Mouse (Mus musculus): ENCODE results near the gene Shd. TPM values are rescaled to one million over a fixed set of nuclear protein-coding genes. Genes with fewer than 3 reads are reported as not detected.
A peak's percentile ranks its signal among the peaks of the same experiment; 100 is the strongest.

Shd gene
- polyA plus RNA-seq, 1 experiment from 2014 or later = 44.8 TPM

GRCm38 (mm10) chr17:55948647-55949046 is 21.6 kb upstream of the Shd start:
- Histone ChIP-seq H3K27ac (replicated peaks; ENCODE audit: low read depth, low read length) (no peak overlapping the region), H3K4me1 (ENCODE audit: control insufficient read depth, insufficient read depth, low read length) (no peaks in the 10 kb centered on the region), H3K27me3 (ENCODE audit: control insufficient read depth, insufficient read depth, low read length) (no peaks in the 10 kb centered on the region), H3K9ac (ENCODE audit: low read length) (no peak overlapping the region), H3K9me3 (ENCODE audit: control insufficient read depth, low read length) (no peaks in the 10 kb centered on the region), H3K4me3 (ENCODE audit: low read depth, low read length) (no peak overlapping the region), H3K36me3 (ENCODE audit: control insufficient read depth, insufficient read depth, low read length) (no peaks in the 10 kb centered on the region), H3K4me2 (ENCODE audit: low read depth, severe bottlenecking) (no peak overlapping the region)
- ATAC-seq (ENCODE audit: insufficient number of reproducible peaks, low FRiP score, low TSS enrichment, low read depth) (no peak), DNase-seq (ENCODE audit: low spot score) (no peak)
- 90% methylated on average over 4 of the region's 4 CpGs for WGBS

DNA sequence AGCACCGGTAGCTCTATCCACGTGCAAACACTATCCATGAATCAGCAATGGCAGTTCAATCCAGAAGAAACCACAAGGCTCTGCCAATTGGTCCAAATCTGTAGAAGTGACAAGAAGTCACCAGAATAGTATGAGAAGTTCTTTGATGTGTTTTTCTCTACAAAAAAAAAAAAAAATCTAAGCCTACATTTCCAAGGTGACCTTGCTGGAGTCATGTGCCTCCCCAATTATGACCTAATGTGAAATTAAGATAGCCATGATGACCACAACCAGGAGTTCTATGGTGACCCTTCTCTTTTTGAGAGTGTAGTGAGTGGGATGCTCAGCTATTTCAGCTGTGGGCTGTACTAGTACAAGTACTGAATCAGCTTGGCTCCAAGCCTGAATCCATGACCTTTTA is 20.9 kb upstream of the Shd start, which contains the start of gene Zfp119b:
Gene Zfp119b, minus strand, starts transcription at position 101 of the 400 bp plus-strand sequence.
- Histone ChIP-seq H3K9ac (ENCODE audit: low read length) (no peak within 1 kb of the TSS), H3K27me3 (ENCODE audit: control insufficient read depth, insufficient read depth, low read length) (0 out of 2 replicates have a peak, but pooled peaks cover 3% of the 10 kb centered on the region), H3K27ac (replicated peaks; ENCODE audit: low read depth, low read length) (no peak within 1 kb of the TSS), H3K9me3 (ENCODE audit: control insufficient read depth, low read length) (no peaks in the 10 kb centered on the region), H3K36me3 (ENCODE audit: control insufficient read depth, insufficient read depth, low read length) (no peaks in the 10 kb centered on the region), H3K4me1 (ENCODE audit: control insufficient read depth, insufficient read depth, low read length) (no peaks in the 10 kb centered on the region), H3K4me2 (ENCODE audit: low read depth, severe bottlenecking) (no peak within 1 kb of the TSS), H3K4me3 (ENCODE audit: low read depth, low read length) (no peak within 1 kb of the TSS)
- 92% methylated on average over 2 of the region's 2 CpGs for WGBS
- no peak for ATAC-seq (ENCODE audit: insufficient number of reproducible peaks, low FRiP score, low TSS enrichment, low read depth)
- DNase-seq (ENCODE audit: low spot score) = no peak

GRCm38 (mm10) chr17:55950601-55951000 is 19.7 kb upstream of the Shd start:
- H3K27me3 ChIP-seq (ENCODE audit: control insufficient read depth, insufficient read depth, low read length) = 0 out of 2 replicates have a peak, but pooled peaks cover 3% of the 10 kb centered on the region
- ATAC-seq (ENCODE audit: insufficient number of reproducible peaks, low FRiP score, low TSS enrichment, low read depth) (no peak), DNase-seq (ENCODE audit: low spot score) (no peak)
- no peak overlapping the region for H3K9ac ChIP-seq (ENCODE audit: low read length)
- H3K27ac ChIP-seq (replicated peaks; ENCODE audit: low read depth, low read length) = no peak overlapping the region
- WGBS = 80% methylated on average over 9 of the region's 9 CpGs
- H3K4me1 ChIP-seq (ENCODE audit: control insufficient read depth, insufficient read depth, low read length) = no peaks in the 10 kb centered on the region
- H3K9me3 ChIP-seq (ENCODE audit: control insufficient read depth, low read length) = no peaks in the 10 kb centered on the region
- H3K36me3 ChIP-seq (ENCODE audit: control insufficient read depth, insufficient read depth, low read length) = no peaks in the 10 kb centered on the region
- no peak overlapping the region for H3K4me3 ChIP-seq (ENCODE audit: low read depth, low read length)
- H3K4me2 ChIP-seq (ENCODE audit: low read depth, severe bottlenecking) = no peak overlapping the region

GRCm38 (mm10) chr17:55952041-55952440 is 18.2 kb upstream of the Shd start:
- DNase-seq (ENCODE audit: low spot score) (no peak), ATAC-seq (ENCODE audit: insufficient number of reproducible peaks, low FRiP score, low TSS enrichment, low read depth) (no peak)
- no peak overlapping the region for H3K4me3 ChIP-seq (ENCODE audit: low read depth, low read length)

DNA sequence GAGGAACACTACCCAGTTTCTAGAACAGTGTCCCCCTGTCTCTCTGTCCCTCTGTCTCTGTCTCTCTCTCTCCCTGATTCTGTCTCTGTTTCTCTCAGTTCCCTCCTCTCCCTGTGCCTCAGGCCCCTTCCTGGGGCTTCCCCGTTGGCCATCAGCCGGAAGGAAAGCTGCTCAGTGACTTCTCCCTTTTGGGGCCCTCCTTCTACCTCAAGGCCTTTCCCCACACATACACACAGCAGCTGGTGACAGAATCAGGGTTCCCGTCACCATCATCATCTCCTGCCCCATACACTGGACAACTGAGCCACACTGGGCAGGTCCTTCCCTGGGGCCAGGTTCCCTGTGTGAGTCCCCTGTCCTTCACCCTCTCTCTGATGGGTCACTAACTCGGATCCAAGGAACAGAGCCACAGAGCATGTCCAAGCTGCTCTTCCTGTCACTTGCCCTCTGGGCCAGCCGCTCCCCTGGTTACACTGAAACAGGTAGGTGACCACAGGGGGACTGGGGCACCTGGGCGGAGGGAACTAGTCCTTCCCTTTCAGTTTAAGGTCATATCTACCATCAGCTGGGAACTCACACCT is 17.7 kb upstream of the Shd start, which contains the start of gene Ebi3:
Gene Ebi3, plus strand, starts transcription at position 194 of the 581 bp plus-strand sequence.
- no peak for ATAC-seq (ENCODE audit: insufficient number of reproducible peaks, low FRiP score, low TSS enrichment, low read depth)
- Histone ChIP-seq H3K9ac (ENCODE audit: low read length) (no peak within 1 kb of the TSS), H3K4me1 (ENCODE audit: control insufficient read depth, insufficient read depth, low read length) (no peaks in the 10 kb centered on the region), H3K36me3 (ENCODE audit: control insufficient read depth, insufficient read depth, low read length) (no peaks in the 10 kb centered on the region), H3K9me3 (ENCODE audit: control insufficient read depth, low read length) (no peaks in the 10 kb centered on the region), H3K4me3 (ENCODE audit: low read depth, low read length) (no peak within 1 kb of the TSS), H3K27ac (replicated peaks; ENCODE audit: low read depth, low read length) (no peak within 1 kb of the TSS), H3K27me3 (ENCODE audit: control insufficient read depth, insufficient read depth, low read length) (0 out of 2 replicates have a peak, but pooled peaks cover 3% of the 10 kb centered on the region), H3K4me2 (ENCODE audit: low read depth, severe bottlenecking) (no peak within 1 kb of the TSS)
- DNase-seq (ENCODE audit: low spot score) = no peak
- 73% methylated on average over 6 of the region's 6 CpGs for WGBS

More at GRCm38 (mm10) chr17:55952041-55952440, 18.2 kb upstream of the Shd start:
- Histone ChIP-seq H3K27ac (replicated peaks; ENCODE audit: low read depth, low read length) (no peak overlapping the region), H3K4me2 (ENCODE audit: low read depth, severe bottlenecking) (no peak overlapping the region), H3K9ac (ENCODE audit: low read length) (no peak overlapping the region), H3K9me3 (ENCODE audit: control insufficient read depth, low read length) (no peaks in the 10 kb centered on the region), H3K4me1 (ENCODE audit: control insufficient read depth, insufficient read depth, low read length) (no peaks in the 10 kb centered on the region), H3K36me3 (ENCODE audit: control insufficient read depth, insufficient read depth, low read length) (no peaks in the 10 kb centered on the region), H3K27me3 (ENCODE audit: control insufficient read depth, insufficient read depth, low read length) (0 out of 2 replicates have a peak, but pooled peaks cover 3% of the 10 kb centered on the region)

GRCm38 (mm10) chr17:55953751-55954150 is 16.5 kb upstream of the Shd start:
- Histone ChIP-seq H3K4me2 (ENCODE audit: low read depth, severe bottlenecking) (no peak overlapping the region), H3K27ac (replicated peaks; ENCODE audit: low read depth, low read length) (no peak overlapping the region), H3K9ac (ENCODE audit: low read length) (no peak overlapping the region), H3K9me3 (ENCODE audit: control insufficient read depth, low read length) (no peaks in the 10 kb centered on the region), H3K27me3 (ENCODE audit: control insufficient read depth, insufficient read depth, low read length) (0 out of 2 replicates have a peak, but pooled peaks cover 3% of the 10 kb centered on the region), H3K4me1 (ENCODE audit: control insufficient read depth, insufficient read depth, low read length) (no peaks in the 10 kb centered on the region), H3K36me3 (ENCODE audit: control insufficient read depth, insufficient read depth, low read length) (no peaks in the 10 kb centered on the region), H3K4me3 (ENCODE audit: low read depth, low read length) (no peak overlapping the region)
- WGBS = 76% methylated on average over 6 of the region's 6 CpGs
- DNase-seq (ENCODE audit: low spot score) (no peak), ATAC-seq (ENCODE audit: insufficient number of reproducible peaks, low FRiP score, low TSS enrichment, low read depth) (no peak)

DNA sequence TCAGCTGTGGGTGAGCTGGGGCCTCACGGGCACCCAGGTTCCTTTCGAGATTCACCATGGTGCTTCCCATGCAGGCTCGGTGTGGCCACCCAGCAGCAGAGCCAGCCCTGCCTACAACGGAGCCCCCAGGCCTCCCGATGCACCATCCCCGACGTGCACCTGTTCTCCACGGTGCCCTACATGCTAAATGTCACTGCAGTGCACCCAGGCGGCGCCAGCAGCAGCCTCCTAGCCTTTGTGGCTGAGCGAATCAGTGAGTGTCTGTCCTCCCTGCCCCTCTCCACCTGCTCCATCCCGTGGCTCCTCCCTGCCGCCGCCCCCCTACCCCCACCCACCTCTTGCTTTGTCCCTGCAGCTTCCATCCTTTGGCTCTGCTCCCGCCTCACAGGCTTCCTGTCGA is 16.0 kb upstream of the Shd start:
- DNase-seq (ENCODE audit: low spot score) (no peak), ATAC-seq (ENCODE audit: insufficient number of reproducible peaks, low FRiP score, low TSS enrichment, low read depth) (no peak)
- Histone ChIP-seq H3K36me3 (ENCODE audit: control insufficient read depth, insufficient read depth, low read length) (no peaks in the 10 kb centered on the region), H3K4me3 (ENCODE audit: low read depth, low read length) (no peak overlapping the region), H3K4me1 (ENCODE audit: control insufficient read depth, insufficient read depth, low read length) (no peaks in the 10 kb centered on the region), H3K4me2 (ENCODE audit: low read depth, severe bottlenecking) (no peak overlapping the region), H3K9me3 (ENCODE audit: control insufficient read depth, low read length) (no peaks in the 10 kb centered on the region), H3K27me3 (ENCODE audit: control insufficient read depth, insufficient read depth, low read length) (0 out of 2 replicates have a peak, but pooled peaks cover 3% of the 10 kb centered on the region), H3K27ac (replicated peaks; ENCODE audit: low read depth, low read length) (no peak overlapping the region), H3K9ac (ENCODE audit: low read length) (no peak overlapping the region)
- 37% methylated on average over 16 of the region's 16 CpGs for WGBS

GRCm38 (mm10) chr17:55956129-55956528 is 14.1 kb upstream of the Shd start:
- ATAC-seq (ENCODE audit: insufficient number of reproducible peaks, low FRiP score, low TSS enrichment, low read depth) (peak; percentile 23), DNase-seq (ENCODE audit: low spot score) (peak; percentile 84)
- Histone ChIP-seq H3K4me2 (ENCODE audit: low read depth, severe bottlenecking) (peak overlapping the region; percentile 54), H3K9me3 (ENCODE audit: control insufficient read depth, low read length) (no peaks in the 10 kb centered on the region), H3K27ac (replicated peaks; ENCODE audit: low read depth, low read length) (no peak overlapping the region), H3K4me3 (ENCODE audit: low read depth, low read length) (peak overlapping the region; percentile 35), H3K4me1 (ENCODE audit: control insufficient read depth, insufficient read depth, low read length) (no peaks in the 10 kb centered on the region), H3K27me3 (ENCODE audit: control insufficient read depth, insufficient read depth, low read length) (0 out of 2 replicates have a peak, but pooled peaks cover 3% of the 10 kb centered on the region), H3K9ac (ENCODE audit: low read length) (peak overlapping the region; percentile 38; the same call in 1 of the 2 replicates), H3K36me3 (ENCODE audit: control insufficient read depth, insufficient read depth, low read length) (no peaks in the 10 kb centered on the region; the same call in 1 of the 2 replicates)
- under 1% methylated on average over 26 of the region's 26 CpGs for WGBS
